Mouse (Mus musculus) thymus, adult 2 months (tissue): ENCODE measurements around the gene Dcst2.

Experiments used
- CTCF ChIP-seq: fragments of 200-500 bp; IDR thresholded peaks from 2 replicates; pipeline ENCODE4 v1.5.1; 2012; ENCODE audit warnings: mild to moderate bottlenecking, control low read depth, low read length, moderate library complexity, borderline replicate concordance; ENCODE audit not compliant: control insufficient read depth, poor library complexity, insufficient read depth; ENCODE audit errors: extremely low read depth
- POLR2A ChIP-seq: fragments of 200-500 bp; IDR thresholded peaks from 2 replicates; pipeline ENCODE4 v1.6.1; 2012; ENCODE audit warnings: mild to moderate bottlenecking, low read length, control low read depth, moderate library complexity; ENCODE audit not compliant: control insufficient read depth, poor library complexity, insufficient read depth; ENCODE audit errors: extremely low read depth

GRCm38 (mm10) chr3:89360237-89360636, 1.5 kb upstream of the Dcst2 start:
- TF ChIP-seq POLR2A (no peak), CTCF (no peak)
